Comparison of ENCODE assay signal across 11 mouse cellular contexts in genomic region chr2:30833644-30834043, GRCm38 (mm10). TPM values are rescaled to one million over a fixed set of nuclear protein-coding genes. Genes with fewer than 3 reads are reported as not detected.
A peak's percentile ranks its signal among the peaks of the same experiment; 100 is the strongest.
DNase-seq lines count a peak whose midpoint lies in the region; ATAC-seq and TF ChIP-seq lines count a peak whose summit lies in the region.
"Had no signal": no experiment of that assay in that cellular context is flagged by ENCODE, and none has a peak within 500 bp of the region (broad histone marks: within the 10 kb centered on the region; RNA-seq: fewer than 3 reads in every experiment).

No protein-coding gene starts in this region.

- WGBS in heart, embryonic 13.5 days = 59% methylated on average over 5 of the region's 5 CpGs
- 60% methylated on average over 5 of the region's 5 CpGs for WGBS in stomach, embryonic 15.5 days
- 55% methylated on average over 5 of the region's 5 CpGs for WGBS in stomach, postnatal 0 days
- 40% methylated on average over 5 of the region's 5 CpGs for WGBS in hindbrain, embryonic 13.5 days

- intact Hi-C loops in heart, postnatal 36 days (cut with DNase I) = no loop called here

- H3K4me2 ChIP-seq in heart, embryonic 13.5 days = no peak overlapping the region
- H3K4me2 ChIP-seq in stomach, embryonic 15.5 days = no peak overlapping the region
- no peak overlapping the region for H3K4me2 ChIP-seq in stomach, postnatal 0 days (replicated peaks; ENCODE audit: low read depth)
- H3K4me2 ChIP-seq in hindbrain, embryonic 13.5 days = no peak overlapping the region
- H3K4me2 ChIP-seq: intestine, embryonic 15.5 days had no signal

- ATAC-seq in heart, embryonic 13.5 days (ENCODE audit: extremely low read depth, insufficient number of reproducible peaks, low FRiP score, low TSS enrichment) = no peak
- no peak for ATAC-seq in stomach, embryonic 15.5 days (ENCODE audit: insufficient read depth, low FRiP score, low read depth)
- ATAC-seq in stomach, postnatal 0 days (ENCODE audit: low FRiP score, low TSS enrichment) = no peak
- ATAC-seq in hindbrain, embryonic 13.5 days (ENCODE audit: low FRiP score) = no peak
- ATAC-seq: intestine, embryonic 15.5 days had no signal

- no peak for DNase-seq in heart, postnatal 36 days
- DNase-seq in stomach, postnatal 0 days (ENCODE audit: low spot score) = no peak
- no peak for DNase-seq in cerebellum, postnatal 14 days
- no peak for DNase-seq in left cerebral cortex, adult 8-10 months (ENCODE audit: low spot score in 2 of 2)
- DNase-seq: cerebellum, postnatal 10 days; left cerebral cortex, postnatal 4 days had no signal

- no peaks in the 10 kb centered on the region for H3K27me3 ChIP-seq in heart, embryonic 13.5 days (replicated peaks)
- H3K27me3 ChIP-seq in stomach, embryonic 15.5 days (replicated peaks) = no peaks in the 10 kb centered on the region
- no peaks in the 10 kb centered on the region for H3K27me3 ChIP-seq in stomach, postnatal 0 days (ENCODE audit: control insufficient read depth, insufficient read depth, low read length)
- no peaks in the 10 kb centered on the region for H3K27me3 ChIP-seq in hindbrain, embryonic 13.5 days
- H3K27me3 ChIP-seq: intestine, embryonic 15.5 days had no signal

- H3K27ac ChIP-seq in heart, embryonic 13.5 days (replicated peaks) = peak overlapping the region; percentile 75
- H3K27ac ChIP-seq in stomach, embryonic 15.5 days = peak overlapping the region; percentile 23; the same call in 1 of the 2 replicates
- no peak overlapping the region for H3K27ac ChIP-seq in stomach, postnatal 0 days (replicated peaks)
- peak overlapping the region; percentile 53 for H3K27ac ChIP-seq in hindbrain, embryonic 13.5 days
- H3K27ac ChIP-seq: intestine, embryonic 15.5 days had no signal

- TF ChIP-seq EP300 in stomach, postnatal 0 days (optimal IDR thresholded peaks at IDR 0.05) = no peak

- H3K9ac ChIP-seq in heart, embryonic 13.5 days = 0 out of 2 replicates have a peak overlapping the region, but pooled peaks have one; percentile 19
- H3K9ac ChIP-seq in stomach, embryonic 15.5 days = no peak overlapping the region
- no peak overlapping the region for H3K9ac ChIP-seq in stomach, postnatal 0 days (ENCODE audit: low read length)
- H3K9ac ChIP-seq in hindbrain, embryonic 13.5 days = no peak overlapping the region; the same call in 1 of the 2 replicates
- H3K9ac ChIP-seq: intestine, embryonic 15.5 days had no signal

- TF ChIP-seq CTCF in stomach, postnatal 0 days (IDR thresholded peaks at IDR 0.05; ENCODE audit: low read depth) = no peak

- H3K4me1 ChIP-seq in heart, embryonic 13.5 days = peaks cover 44% of the 10 kb centered on the region
- H3K4me1 ChIP-seq in stomach, embryonic 15.5 days = peaks cover 11% of the 10 kb centered on the region
- H3K4me1 ChIP-seq in stomach, postnatal 0 days (replicated peaks; ENCODE audit: control insufficient read depth, insufficient read depth) = 0 out of 2 replicates have a peak, but pooled peaks cover 3% of the 10 kb centered on the region
- peaks cover 26% of the 10 kb centered on the region for H3K4me1 ChIP-seq in hindbrain, embryonic 13.5 days (replicated peaks)

- H3K4me3 ChIP-seq in heart, embryonic 13.5 days = no peak overlapping the region
- no peak overlapping the region for H3K4me3 ChIP-seq in stomach, embryonic 15.5 days (replicated peaks)
- no peak overlapping the region for H3K4me3 ChIP-seq in stomach, postnatal 0 days (ENCODE audit: low read depth, low read length)
- H3K4me3 ChIP-seq in hindbrain, embryonic 13.5 days = no peak overlapping the region
- H3K4me3 ChIP-seq: intestine, embryonic 15.5 days had no signal

- H3K36me3 ChIP-seq in heart, embryonic 13.5 days = no peaks in the 10 kb centered on the region
- H3K36me3 ChIP-seq in stomach, embryonic 15.5 days = no peaks in the 10 kb centered on the region
- H3K36me3 ChIP-seq in stomach, postnatal 0 days (ENCODE audit: control insufficient read depth, insufficient read depth, low read length) = no peaks in the 10 kb centered on the region
- H3K36me3 ChIP-seq in hindbrain, embryonic 13.5 days = no peaks in the 10 kb centered on the region
- H3K36me3 ChIP-seq: intestine, embryonic 15.5 days had no signal

- H3K9me3 ChIP-seq in heart, embryonic 13.5 days = no peaks in the 10 kb centered on the region
- no peaks in the 10 kb centered on the region for H3K9me3 ChIP-seq in stomach, embryonic 15.5 days
- H3K9me3 ChIP-seq in stomach, postnatal 0 days (ENCODE audit: control insufficient read depth, low read length) = no peaks in the 10 kb centered on the region
- H3K9me3 ChIP-seq in hindbrain, embryonic 13.5 days = no peaks in the 10 kb centered on the region
- H3K9me3 ChIP-seq: intestine, embryonic 15.5 days had no signal

RNA-seq across cellular contexts. Expression of gene Prrx2, which starts 1.1 kb away (rescaled TPM):
- 30.3 and 37.0 TPM in 2 replicates for polyA plus RNA-seq in heart, embryonic 13.5 days (2015; fragmentation: Nextera tagmentation; extraction: Ambion mirVana)
- 1 to 10 TPM in 1 of 2 experiments, under 1 TPM in 1; 0.41 to 1.1 TPM for total RNA-seq in heart, postnatal 36 days (2021)
- 3.8 and 4.3 TPM in 2 replicates for polyA plus RNA-seq in stomach, embryonic 15.5 days (2015; fragmentation: Nextera tagmentation; extraction: Ambion mirVana)
- polyA plus RNA-seq in stomach, postnatal 0 days (2015; fragmentation: Nextera tagmentation; extraction: Ambion mirVana) = 1.8 and 2.0 TPM in 2 replicates
- polyA plus RNA-seq in hindbrain, embryonic 13.5 days (2015; fragmentation: Nextera tagmentation; extraction: Ambion mirVana) = 3.0 and 3.8 TPM in 2 replicates
- total RNA-seq in left cerebral cortex, adult 8-10 months (2022) = 1 to 10 TPM; 2.1 to 3.1 (median 2.9) TPM
- total RNA-seq: CH12.LX had no signal

RNA-seq across cellular contexts. Expression of gene Asb6, which starts 3.5 kb away (rescaled TPM):
- 20.0 and 21.8 TPM in 2 replicates for polyA plus RNA-seq in heart, embryonic 13.5 days (2015; fragmentation: Nextera tagmentation; extraction: Ambion mirVana)
- total RNA-seq in heart, postnatal 36 days (2021) = 1 to 10 TPM; 7.3 to 8.1 TPM
- 29.5 and 30.1 TPM in 2 replicates for polyA plus RNA-seq in stomach, embryonic 15.5 days (2015; fragmentation: Nextera tagmentation; extraction: Ambion mirVana)
- 17.2 and 19.6 TPM in 2 replicates for polyA plus RNA-seq in stomach, postnatal 0 days (2015; fragmentation: Nextera tagmentation; extraction: Ambion mirVana)
- polyA plus RNA-seq in hindbrain, embryonic 13.5 days (2015; fragmentation: Nextera tagmentation; extraction: Ambion mirVana) = 38.3 and 41.0 TPM in 2 replicates
- total RNA-seq in left cerebral cortex, adult 8-10 months (2022) = 10 to 100 TPM; 29.6 to 41.9 (median 38.2) TPM

RNA-seq across cellular contexts. Expression of gene Ntmt1, which starts 26.0 kb away (rescaled TPM):
- 72.7 and 81.4 TPM in 2 replicates for polyA plus RNA-seq in heart, embryonic 13.5 days (2015; fragmentation: Nextera tagmentation; extraction: Ambion mirVana)
- total RNA-seq in heart, postnatal 36 days (2021) = 10 to 100 TPM; 23.4 to 27.8 TPM
- 78.8 and 82.3 TPM in 2 replicates for polyA plus RNA-seq in stomach, embryonic 15.5 days (2015; fragmentation: Nextera tagmentation; extraction: Ambion mirVana)
- polyA plus RNA-seq in stomach, postnatal 0 days (2015; fragmentation: Nextera tagmentation; extraction: Ambion mirVana) = 52.4 and 53.3 TPM in 2 replicates
- polyA plus RNA-seq in hindbrain, embryonic 13.5 days (2015; fragmentation: Nextera tagmentation; extraction: Ambion mirVana) = 108 and 115 TPM in 2 replicates
- 10 to 100 TPM; 30.5 to 38.9 (median 34.4) TPM for total RNA-seq in left cerebral cortex, adult 8-10 months (2022)

RNA-seq across cellular contexts. Expression of gene 1700001O22Rik, which starts 30.2 kb away (rescaled TPM):
- 1.7 and 2.1 TPM in 2 replicates for polyA plus RNA-seq in heart, embryonic 13.5 days (2015; fragmentation: Nextera tagmentation; extraction: Ambion mirVana)
- under 1 TPM; 0.67 to 0.76 TPM for total RNA-seq in heart, postnatal 36 days (2021)
- polyA plus RNA-seq in stomach, embryonic 15.5 days (2015; fragmentation: Nextera tagmentation; extraction: Ambion mirVana) = 2.8 and 2.9 TPM in 2 replicates
- polyA plus RNA-seq in stomach, postnatal 0 days (2015; fragmentation: Nextera tagmentation; extraction: Ambion mirVana) = 2.0 and 2.5 TPM in 2 replicates
- polyA plus RNA-seq in hindbrain, embryonic 13.5 days (2015; fragmentation: Nextera tagmentation; extraction: Ambion mirVana) = 1.7 and 2.4 TPM in 2 replicates
- total RNA-seq in left cerebral cortex, adult 8-10 months (2022) = 1 to 10 TPM; 7.7 to 9.5 (median 9.3) TPM
- total RNA-seq: CH12.LX had no signal
